Mouse (Mus musculus) common myeloid progenitor, adult 5-6 weeks (primary cell): ENCODE data around the gene Slc25a13. TPM values are rescaled to one million over a fixed set of nuclear protein-coding genes. Genes with fewer than 3 reads are reported as not detected.

Experiments
- ATAC-seq: replicated peaks from 2 replicates; pipeline ENCODE4 v1.8.0; 2016; ENCODE audit warnings: low read depth, mild to moderate bottlenecking, moderate TSS enrichment, inconsistent platforms; ENCODE audit not compliant: poor library complexity, severe bottlenecking
- total RNA-seq: library from RNA; stranded (forward); fragments of 200-1000, 187-1606 nt; gene quantifications from 2 replicates; pipeline ENCODE4 v1.2.3, GENCODE M21; 2017

The Slc25a13 gene
- total RNA-seq, 1 experiment from 2014 or later: 30.9 TPM

DNA sequence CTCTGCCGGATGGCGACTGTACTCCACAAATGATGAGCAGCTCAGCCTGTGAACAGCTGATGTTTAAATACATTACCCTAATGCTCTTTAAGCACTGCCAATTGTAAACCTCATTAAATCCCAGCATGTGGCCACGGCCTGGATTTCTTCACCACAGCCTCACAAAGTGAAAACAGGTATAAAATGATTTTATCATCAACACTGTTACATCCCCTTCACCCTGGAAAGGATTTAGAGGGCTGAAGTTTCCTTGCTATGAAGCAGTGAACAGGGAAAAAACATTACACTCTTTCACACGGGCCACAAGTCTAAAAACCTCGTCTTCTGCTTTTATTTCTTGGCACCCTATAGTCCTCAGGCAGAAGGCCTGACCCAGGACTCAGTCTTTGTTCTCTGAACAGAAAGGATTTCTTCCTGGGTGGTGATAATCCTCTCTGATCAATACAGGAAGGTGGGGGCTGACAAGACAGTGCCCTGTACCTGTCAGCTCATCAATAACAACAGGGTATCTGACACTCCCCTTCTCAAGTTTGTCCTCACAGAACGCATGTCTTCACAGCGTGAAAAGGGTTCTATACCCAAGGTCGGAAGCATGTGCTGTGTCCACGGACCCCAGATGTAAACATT, 42.9 kb downstream of the Slc25a13 start:
- no peak for ATAC-seq

DNA sequence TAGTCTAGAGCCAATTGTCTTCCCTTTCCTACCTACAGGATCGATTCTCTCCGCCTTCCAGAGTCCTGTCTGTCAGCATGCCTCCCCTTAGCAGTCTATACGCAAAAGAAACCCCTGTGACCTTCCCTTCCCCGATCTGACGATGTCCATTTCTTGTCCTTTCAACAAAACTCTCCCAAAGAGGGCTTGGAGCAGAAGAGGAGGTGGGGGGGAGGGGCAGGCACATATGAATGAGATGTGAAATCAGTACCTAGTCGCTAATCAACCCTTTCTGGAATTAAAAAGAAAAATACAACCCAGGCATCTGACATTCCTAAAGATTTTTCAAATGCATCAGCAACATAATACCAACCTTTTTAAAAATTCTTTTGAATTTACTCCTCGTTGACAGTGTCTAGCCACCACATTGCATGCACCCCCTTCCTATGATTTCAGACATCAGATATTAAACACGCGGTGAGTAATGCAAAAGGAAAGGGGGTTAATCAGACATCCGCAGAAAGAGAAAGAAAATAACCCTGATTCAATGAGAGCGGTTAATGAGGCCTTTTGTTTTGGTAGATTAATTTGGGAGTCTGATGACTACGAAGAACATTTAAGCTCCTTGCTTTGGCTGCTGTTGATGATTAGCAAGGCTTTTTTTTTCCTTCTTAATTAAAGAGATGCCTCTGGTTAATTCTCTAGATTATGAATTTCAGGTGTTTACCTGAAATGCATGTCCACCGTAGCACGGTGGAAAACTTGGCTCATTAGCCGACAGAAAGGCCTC, 43.6 kb downstream of the Slc25a13 start:
- no peak for ATAC-seq

DNA sequence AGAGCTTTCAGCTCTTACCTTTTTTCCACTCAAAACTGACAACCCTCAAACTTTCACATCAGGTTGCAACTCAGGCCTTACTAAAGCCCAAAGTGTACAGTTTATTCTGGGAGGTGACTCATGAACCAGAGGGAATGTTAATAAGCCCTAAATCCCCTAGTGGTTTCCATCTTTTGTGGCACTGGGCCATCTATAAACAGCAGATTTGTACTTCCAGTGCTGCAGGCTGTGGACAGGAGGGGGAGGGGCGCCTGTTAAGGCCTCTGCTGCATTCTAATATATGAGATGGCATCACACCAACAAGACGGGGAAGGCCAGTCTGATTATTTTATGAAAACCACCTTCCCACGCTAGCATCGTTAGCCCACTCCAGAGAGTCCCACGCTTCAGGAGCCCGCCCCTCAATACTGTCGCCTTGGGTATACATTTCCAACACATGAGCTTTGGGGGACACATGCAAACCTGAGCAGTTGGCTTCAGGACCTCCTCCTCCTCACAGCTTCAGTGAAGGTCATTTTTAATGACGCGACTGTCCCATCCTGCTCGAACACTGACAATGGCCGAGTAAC, 48.3 kb downstream of the Slc25a13 start:
- no peak for ATAC-seq

DNA sequence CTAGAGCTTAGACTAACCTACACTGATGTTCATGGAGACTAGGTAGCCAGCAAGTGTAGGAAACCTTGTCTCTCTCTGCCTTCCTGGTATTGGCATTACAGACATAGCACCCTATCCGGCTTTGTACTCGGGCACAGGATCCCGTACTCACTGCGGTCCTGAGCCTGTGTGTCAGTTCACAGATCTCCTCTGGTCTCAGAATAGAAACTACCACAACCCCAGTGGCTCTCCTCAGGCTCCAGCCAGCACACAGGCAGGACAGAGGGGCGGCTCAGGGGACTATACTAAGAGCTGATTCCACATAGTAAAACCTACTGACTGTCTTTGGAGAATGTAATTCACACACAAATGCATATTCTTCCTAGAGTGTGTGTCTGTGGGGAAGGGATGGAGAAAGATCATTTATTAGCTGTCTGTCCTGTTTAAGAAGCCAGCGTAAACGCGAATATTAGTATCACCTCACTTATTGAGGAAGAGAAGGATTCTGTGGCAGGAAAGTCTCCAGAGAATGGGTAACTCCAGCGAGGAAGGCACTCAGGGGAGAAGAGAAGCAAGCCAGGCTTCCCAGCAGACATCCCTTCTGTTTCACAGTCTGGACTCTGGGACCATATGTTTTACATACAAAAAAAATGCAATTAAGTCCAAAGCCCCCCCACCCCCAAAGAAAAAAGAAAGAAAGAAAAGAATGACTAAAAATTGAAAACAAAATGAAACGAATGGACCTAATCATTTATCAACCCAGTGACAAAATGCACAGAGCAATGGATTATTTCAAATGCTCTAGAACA, 49.4 kb downstream of the Slc25a13 start:
- ATAC-seq: no peak

DNA sequence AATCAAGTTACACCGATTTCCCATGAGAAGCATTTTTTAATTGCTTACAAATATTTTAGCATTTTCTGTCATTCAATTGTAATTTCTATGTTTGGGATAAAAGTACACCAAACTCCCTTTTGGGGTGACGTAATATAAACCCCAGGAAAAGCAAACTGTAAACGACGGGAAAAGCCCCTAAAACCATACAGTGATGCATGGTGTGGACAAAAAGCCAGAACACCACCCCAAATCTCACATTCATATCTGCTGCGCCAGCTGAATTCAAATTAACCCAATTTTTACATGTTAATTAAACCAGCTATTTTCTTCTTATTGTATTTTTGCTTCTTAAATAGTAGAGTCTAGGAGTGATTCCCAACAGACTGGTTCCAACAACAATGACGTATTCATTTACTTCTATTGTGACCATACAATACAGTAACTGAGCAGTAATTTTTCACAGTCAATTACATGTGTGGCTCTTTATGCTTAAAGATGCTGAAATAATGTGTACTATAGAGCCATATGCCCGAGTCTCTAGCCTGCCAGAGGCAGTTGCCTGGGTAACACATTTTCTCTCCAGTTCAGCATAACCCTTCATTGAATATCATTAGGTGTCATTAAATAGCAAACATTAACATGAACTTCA, 53.9 kb downstream of the Slc25a13 start:
- ATAC-seq: no peak

DNA sequence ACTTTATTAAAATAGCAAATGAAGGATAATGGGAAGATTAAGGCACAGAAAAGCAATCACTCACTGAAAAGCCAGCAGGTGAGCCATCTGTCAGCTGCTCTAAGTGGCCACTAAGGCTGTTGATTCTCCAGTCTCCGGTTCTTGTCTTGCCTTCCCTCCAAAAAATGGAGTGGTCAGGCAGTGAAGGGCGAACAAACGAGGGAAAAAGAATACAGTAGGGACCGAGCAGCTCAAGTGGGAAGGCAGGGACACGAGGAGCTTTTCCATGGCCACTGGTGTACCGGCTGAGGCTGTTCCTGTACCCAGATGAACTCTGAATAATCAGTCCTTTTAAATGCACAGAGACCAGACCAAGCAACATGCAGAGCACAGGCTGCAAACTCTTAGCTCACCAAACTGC, 54.8 kb downstream of the Slc25a13 start:
- no peak for ATAC-seq

DNA sequence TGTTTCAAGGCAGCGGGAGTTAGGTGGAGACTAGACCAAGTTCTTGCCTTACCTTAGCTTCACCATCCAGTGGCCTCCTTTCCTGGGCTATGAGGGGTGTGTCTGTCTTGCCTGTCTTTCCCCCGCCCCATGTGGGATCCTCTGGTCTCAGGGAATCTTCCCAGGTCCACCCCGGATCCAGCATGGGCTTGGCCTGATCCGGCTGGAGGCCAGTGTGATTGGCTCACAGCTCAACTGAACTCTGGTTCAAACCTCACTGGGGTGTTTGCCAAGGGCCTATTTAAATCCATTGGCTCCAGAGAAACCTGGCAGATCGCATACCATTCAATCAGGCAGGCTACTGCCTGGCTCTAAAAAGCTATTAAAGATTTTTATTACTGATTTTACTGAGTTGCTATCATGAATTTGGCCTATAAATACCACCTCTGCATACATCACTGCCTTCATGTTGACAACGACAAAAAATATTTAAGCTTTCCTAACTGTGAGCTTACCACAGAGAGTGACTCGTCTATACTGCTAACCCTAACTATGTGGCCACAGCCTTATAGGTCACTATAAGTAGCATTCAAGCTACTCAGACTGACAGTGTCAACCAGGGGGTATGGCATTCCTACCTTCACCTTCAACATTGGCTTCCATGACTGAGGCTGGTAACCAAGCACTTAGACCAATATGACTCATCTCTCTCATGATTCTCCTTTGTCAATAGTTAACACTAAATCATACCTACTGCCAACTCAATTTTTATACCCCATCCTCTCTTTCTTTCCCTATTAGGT, 56.1 kb downstream of the Slc25a13 start:
- no peak for ATAC-seq

DNA sequence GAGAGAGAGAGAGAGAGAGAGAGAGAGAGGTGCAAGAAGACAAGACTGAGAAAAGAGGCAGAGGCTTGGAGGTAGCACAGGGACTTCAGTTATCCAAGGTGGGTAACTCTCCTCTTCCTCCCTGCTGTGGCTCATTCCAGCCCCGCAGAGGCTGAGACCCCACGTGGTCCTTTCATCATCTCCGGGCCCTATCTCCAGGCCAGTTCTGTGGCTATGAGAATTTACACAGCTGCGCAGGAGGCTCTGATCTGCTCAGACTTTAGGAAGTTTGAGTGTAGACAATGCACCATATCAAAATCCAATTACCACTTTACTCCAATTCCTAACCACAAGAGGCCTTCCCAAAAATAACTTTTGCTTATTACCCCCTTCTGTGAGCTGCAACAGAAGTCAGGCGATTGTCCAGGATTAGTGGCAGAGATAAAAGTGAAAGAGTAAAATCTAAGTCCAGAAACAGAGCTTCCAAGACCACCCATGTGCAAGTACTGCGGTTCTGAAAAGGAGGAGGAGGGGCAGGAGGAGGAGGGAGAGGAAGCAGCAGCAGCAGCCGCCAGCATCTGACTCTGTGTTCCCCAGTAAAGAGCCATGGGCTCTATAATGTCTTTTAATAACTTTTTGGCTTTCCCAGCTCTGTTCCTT, 57.6 kb downstream of the Slc25a13 start:
- ATAC-seq: 0 out of 2 replicates have a peak, but pooled peaks have one; percentile 18

DNA sequence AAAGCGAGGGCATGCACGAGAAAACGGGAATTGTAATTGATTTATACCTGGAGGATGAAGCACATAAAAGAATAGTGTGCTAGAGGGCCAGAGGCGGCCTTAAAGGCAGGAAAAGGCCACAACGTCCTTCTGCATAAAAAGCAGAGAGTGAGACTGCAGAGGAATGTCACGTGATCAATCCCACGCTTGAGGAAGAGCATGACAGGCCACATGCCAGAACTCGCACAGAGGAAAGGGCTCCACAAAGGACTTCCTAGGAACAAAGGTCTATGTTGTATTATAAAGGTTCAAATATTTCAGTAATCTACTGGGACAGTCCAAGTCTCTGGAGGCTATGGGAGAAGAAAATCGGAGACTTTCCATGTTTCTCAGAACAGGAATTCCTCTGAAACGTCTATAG, 63.5 kb downstream of the Slc25a13 start:
- no peak for ATAC-seq

DNA sequence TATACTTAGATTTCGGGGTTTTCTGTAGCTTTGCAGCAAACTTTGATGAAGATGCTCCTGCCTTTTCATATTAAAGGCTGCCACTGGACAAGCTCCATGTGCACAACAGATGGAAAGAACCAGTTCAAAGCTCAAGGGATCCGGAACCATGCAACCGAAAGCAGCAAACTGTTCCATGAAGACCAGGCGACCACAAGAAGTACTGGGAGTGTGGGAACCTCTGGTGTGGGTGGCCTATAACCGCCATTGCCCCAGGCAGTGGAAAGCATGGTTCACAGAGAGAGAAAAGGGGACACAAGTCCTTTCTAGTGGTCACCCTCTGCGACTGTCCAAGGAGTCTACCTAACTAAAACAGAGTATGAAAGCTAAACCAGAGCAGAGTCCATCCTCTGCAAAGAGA, 66.2 kb downstream of the Slc25a13 start:
- ATAC-seq: no peak

DNA sequence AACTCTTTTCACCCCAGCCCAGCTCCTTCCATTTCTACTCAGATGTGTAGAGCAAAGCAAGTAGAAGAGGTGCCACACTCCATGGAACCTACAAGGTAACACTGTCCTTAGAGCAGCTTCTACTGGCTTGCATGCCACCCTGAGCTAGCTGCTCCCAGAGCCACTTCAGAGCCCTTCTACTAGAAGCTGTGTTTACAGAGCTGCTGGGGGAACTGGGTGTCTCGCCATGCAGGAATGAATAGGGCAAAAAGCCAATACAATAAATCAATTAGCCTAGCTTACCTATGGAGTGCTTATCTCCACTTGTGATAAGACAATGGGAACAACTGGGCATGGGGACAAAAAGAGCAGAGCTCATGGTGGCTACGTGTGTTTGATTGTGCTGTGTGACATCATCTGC, 67.2 kb downstream of the Slc25a13 start:
- ATAC-seq: no peak

DNA sequence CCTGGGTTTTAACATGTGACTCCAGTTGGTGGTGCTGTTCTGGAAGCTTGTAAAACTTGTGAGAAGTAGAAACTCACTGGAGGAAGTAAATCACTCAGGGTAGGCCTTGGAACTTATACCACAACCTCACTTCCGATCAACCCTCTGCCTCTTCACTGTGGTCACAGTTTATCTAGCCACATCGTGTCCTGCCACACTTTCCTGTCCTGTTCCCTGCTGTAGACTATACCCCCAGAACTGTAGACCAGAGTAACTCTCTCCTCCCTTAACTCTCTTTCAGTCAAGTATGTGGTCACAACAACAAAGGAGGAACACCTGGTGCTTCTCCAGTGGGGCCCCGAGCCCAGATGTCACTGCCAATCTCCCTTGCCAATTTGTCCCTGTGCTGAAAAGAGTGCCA, 67.6 kb downstream of the Slc25a13 start:
- peak; percentile 97 for ATAC-seq

DNA sequence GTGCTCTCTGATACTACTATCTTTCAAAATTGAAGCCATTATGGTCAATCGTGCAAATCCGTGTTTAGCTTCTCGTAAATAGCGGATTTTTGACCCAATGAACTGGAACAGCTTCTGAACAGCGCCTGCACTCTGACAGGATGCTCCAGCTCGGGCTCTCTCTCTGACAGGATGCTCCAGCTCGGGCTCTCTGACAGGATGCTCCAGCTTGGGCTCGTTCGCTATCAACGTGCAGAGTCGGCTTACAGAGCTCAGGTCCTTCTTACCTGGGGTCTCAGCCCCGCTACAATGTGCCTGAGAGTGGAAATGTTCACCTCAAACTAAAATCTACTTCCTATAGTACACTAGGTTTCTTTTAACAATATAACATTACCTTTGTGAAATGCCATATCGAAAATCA, 71.6 kb downstream of the Slc25a13 start:
- ATAC-seq: no peak

DNA sequence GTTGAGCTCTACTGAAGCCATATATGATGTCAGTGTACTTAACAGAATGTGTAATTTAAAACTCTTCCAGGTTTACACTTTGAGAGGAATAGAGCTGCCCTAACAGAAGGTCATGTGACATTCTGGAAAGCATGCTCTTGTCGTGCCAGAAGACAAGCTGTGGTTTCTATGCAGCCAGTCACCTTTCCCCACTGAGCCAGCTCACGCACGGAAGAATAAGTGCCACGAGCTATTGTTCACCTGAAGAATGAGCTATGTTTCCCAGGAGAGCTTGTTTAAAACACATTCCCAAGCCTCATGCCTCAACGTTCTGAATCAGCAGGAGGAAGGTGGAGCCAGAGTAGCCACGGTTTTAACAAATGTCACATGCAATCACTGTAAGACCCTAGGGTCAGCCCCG, 73.4 kb downstream of the Slc25a13 start:
- ATAC-seq: no peak

DNA sequence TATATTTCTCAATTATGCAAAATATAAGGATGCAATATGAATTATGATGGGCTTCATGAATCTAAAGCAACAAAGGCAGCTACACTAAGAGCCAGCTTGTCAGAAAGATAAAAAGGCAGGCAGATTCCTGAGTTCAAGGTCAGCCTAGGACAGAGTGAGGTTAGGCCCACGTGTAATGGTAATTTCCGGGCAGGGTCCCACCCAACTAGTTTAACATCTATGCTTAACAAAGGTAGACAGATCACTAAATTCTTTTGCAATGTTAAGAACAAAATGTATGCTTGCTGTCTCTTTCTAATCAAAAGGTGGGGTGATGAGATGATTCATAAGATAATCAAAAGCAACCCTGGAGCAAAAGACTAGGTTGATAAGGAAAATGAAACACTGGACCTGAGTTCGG, 76.6 kb downstream of the Slc25a13 start:
- no peak for ATAC-seq

DNA sequence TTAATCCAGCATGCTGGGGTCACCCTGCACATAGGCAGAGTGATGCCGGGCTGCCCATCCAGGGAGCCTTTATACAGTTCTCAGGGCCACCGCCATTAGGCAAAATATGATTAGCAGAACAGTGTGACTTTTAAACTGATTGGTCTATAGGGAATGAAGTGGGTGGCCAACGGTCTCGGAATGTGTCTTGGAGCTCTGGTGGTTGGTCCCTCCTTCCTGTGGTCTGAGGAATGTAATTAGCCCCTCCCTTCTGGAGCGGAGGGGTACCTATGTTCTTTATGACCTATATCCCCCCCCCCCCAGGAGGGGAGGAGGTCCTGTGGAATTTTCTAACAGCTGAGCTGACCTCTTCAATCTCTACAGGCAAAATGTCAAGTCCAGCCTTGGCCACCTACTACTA, 77.9 kb downstream of the Slc25a13 start:
- ATAC-seq: no peak

DNA sequence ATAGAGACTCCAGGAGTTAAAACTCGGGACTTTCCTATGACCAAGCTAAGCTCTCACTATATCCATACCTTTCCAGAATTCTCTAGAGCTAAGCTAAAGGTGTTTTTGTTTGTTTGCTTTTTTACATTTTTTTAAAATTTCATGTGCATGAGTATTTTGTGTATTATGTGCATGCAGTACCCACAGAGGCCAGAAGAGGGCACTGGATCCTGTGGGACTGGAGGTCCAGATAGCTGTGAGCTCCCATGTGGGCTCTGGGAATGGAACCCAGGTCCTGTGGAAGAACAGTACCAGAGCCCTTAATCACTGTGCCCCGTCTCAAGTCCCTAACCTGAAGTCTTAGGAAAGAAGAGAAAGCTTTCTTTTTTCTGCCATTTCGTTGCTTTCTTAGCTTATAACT, 80.2 kb downstream of the Slc25a13 start:
- ATAC-seq: no peak

DNA sequence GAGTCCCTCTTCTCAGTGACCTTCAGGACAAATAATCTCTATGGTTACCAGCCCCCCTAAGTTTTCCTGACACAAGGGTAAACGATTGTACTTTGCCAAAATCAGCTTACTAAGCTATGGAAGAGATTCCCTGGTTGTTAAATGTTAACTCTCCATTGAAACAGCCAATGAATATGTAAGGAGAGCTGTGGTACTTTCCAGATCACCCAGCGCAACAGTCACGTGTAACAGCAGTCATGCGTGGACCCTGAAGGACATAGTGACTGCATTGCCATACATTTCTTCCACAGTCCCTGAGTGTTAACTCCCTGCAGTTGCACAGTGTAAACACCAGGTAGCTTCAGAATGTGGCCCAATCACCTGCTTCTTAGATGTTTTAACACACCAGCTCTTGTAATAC, 82.0 kb downstream of the Slc25a13 start:
- ATAC-seq: no peak

DNA sequence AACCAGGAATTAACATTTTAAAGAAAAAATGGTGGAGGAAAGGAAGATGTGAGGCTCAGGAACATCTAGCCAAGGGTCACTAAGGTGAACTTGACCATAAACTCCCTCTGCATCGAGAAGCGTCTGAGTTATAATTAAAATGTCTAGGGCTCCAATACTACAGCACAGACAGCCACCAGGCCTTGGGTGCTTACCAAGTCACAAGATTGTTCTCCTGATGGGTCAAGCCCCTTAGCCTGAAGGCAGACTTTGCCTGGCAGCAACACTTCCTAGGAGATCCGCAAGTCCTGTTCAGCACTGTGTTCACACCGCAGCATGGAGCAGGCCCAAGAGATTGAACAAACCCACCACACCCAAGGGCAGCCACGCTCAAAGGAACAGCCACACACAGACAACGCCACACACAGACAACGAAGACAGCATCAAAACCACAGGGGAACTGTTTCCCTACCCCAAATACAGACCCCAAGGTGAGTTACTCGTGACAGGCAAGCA, 83.4 kb downstream of the Slc25a13 start:
- ATAC-seq: no peak
